Mouse (Mus musculus) CH12.LX (cell line): ENCODE data around the gene Cdc20.

Experiments used
- CTCF ChIP-seq, 2 experiments: IDR thresholded peaks in 1 of 2; conservative IDR thresholded peaks in 1 of 2; 2 replicates each; pipeline ENCODE4 v1.5.1; 2011 to 2012; ENCODE audit warnings: low read depth in 2 of 2, low read length in 2 of 2, improper control_type of control experiment in 1 of 2, inconsistent platforms in 1 of 2, mild to moderate bottlenecking in 1 of 2, moderate library complexity in 1 of 2
- ELF1 ChIP-seq: IDR thresholded peaks from 2 replicates; pipeline ENCODE4 v1.6.1; 2014; ENCODE audit warnings: low read depth, mild to moderate bottlenecking, inconsistent platforms, low read length, improper control_type of control experiment
- EP300 ChIP-seq: IDR thresholded peaks from 2 replicates; pipeline ENCODE4 v1.6.1; 2011; ENCODE audit warnings: low read length, improper control_type of control experiment
- IRF4 ChIP-seq: IDR thresholded peaks from 2 replicates; pipeline ENCODE4 v1.6.1; 2014; ENCODE audit warnings: low read depth, mild to moderate bottlenecking, inconsistent platforms, low read length, improper control_type of control experiment
- KAT2A ChIP-seq: IDR thresholded peaks from 2 replicates; pipeline ENCODE4 v1.6.1; 2012; ENCODE audit warnings: low read length, improper control_type of control experiment, inconsistent platforms; ENCODE audit not compliant: insufficient replicate concordance
- MAFK ChIP-seq: IDR thresholded peaks from 2 replicates; pipeline ENCODE4 v1.6.1; 2011; ENCODE audit warnings: low read length, improper control_type of control experiment; ENCODE audit not compliant: insufficient replicate concordance
- MAX ChIP-seq: IDR thresholded peaks from 2 replicates; pipeline ENCODE4 v1.6.1; 2011; ENCODE audit warnings: low read length, improper control_type of control experiment
- MAZ ChIP-seq: IDR thresholded peaks from 2 replicates; pipeline ENCODE4 v1.6.1; 2012; ENCODE audit warnings: low read depth, mild to moderate bottlenecking, inconsistent platforms, low read length, improper control_type of control experiment, moderate library complexity
- POLR2A ChIP-seq: IDR thresholded peaks from 2 replicates; pipeline ENCODE4 v1.6.1; 2011; ENCODE audit warnings: low read depth, mild to moderate bottlenecking, improper control_type of control experiment, low read length
- UBTF ChIP-seq: IDR thresholded peaks from 2 replicates; pipeline ENCODE4 v1.6.1; 2012; ENCODE audit warnings: low read depth, mild to moderate bottlenecking, inconsistent platforms, low read length, improper control_type of control experiment, moderate library complexity
- USF2 ChIP-seq: conservative IDR thresholded peaks from 2 replicates; pipeline ENCODE4 v1.6.1; 2011; ENCODE audit warnings: low read depth, low read length, improper control_type of control experiment
- ZC3H11A ChIP-seq: IDR thresholded peaks from 2 replicates; pipeline ENCODE4 v1.6.1; 2012; ENCODE audit warnings: low read depth, mild to moderate bottlenecking, inconsistent platforms, low read length, improper control_type of control experiment

- no peak for TF ChIP-seq EP300
- no peak for TF ChIP-seq CTCF (conservative IDR thresholded peaks at IDR 0.05 in 1 of 2, IDR thresholded peaks at IDR 0.05 in 1 of 2; ENCODE audit: low read depth in 2 of 2, low read length in 2 of 2)
- TF ChIP-seq KAT2A = no peak
- TF ChIP-seq ELF1 = no peak
- TF ChIP-seq IRF4 = no peak
- no peak for TF ChIP-seq MAZ
- TF ChIP-seq POLR2A = no peak
- no peak for TF ChIP-seq MAFK
- TF ChIP-seq MAX = no peak
- no peak for TF ChIP-seq UBTF
- no peak for TF ChIP-seq USF2
- TF ChIP-seq ZC3H11A = no peak
Observed at GRCm38 (mm10) chr4:118445088-118445487, 7.9 kb upstream of the Cdc20 start.
